22 mouse cellular contexts compared by ENCODE assay signal in genomic region chr11:42900024-42900423, GRCm38 (mm10).
DNase-seq lines count a peak whose midpoint lies in the region; ATAC-seq lines count a peak whose summit lies in the region.
"Had no signal": no experiment of that assay in that cellular context is flagged by ENCODE, and none has a peak within 500 bp of the region (broad histone marks: within the 10 kb centered on the region; RNA-seq: fewer than 3 reads in every experiment).

No protein-coding gene starts in this region.

- intact Hi-C loops in heart, postnatal 25 days (cut with DNase I): no loop called here

- no peak overlapping the region for H3K9ac ChIP-seq in heart, embryonic 15.5 days
- no peak overlapping the region for H3K9ac ChIP-seq in heart, embryonic 12.5 days
- H3K9ac ChIP-seq in midbrain, embryonic 11.5 days (ENCODE audit: low read length): no peak overlapping the region
- H3K9ac ChIP-seq in midbrain, embryonic 12.5 days (replicated peaks): no peak overlapping the region
- no peak overlapping the region for H3K9ac ChIP-seq in midbrain, embryonic 15.5 days

- no peaks in the 10 kb centered on the region for H3K27me3 ChIP-seq in heart, embryonic 15.5 days
- no peaks in the 10 kb centered on the region for H3K27me3 ChIP-seq in heart, embryonic 12.5 days (replicated peaks)
- H3K27me3 ChIP-seq in midbrain, embryonic 11.5 days (ENCODE audit: control insufficient read depth, insufficient read depth, low read length): no peaks in the 10 kb centered on the region
- no peaks in the 10 kb centered on the region for H3K27me3 ChIP-seq in midbrain, embryonic 10.5 days (ENCODE audit: low read depth, poor library complexity, severe bottlenecking)
- H3K27me3 ChIP-seq in midbrain, embryonic 12.5 days: no peaks in the 10 kb centered on the region
- H3K27me3 ChIP-seq in midbrain, embryonic 15.5 days (replicated peaks): no peaks in the 10 kb centered on the region
- H3K27me3 ChIP-seq: CH12.LX, Patski had no signal

- WGBS in heart, embryonic 15.5 days: 83% methylated on average over 4 of the region's 4 CpGs
- WGBS in heart, embryonic 12.5 days: 84% methylated on average over 4 of the region's 4 CpGs
- 95% methylated on average over 4 of the region's 4 CpGs for WGBS in midbrain, embryonic 11.5 days
- WGBS in midbrain, embryonic 10.5 days: 89% methylated on average over 4 of the region's 4 CpGs
- WGBS in midbrain, embryonic 12.5 days: 88% methylated on average over 4 of the region's 4 CpGs
- WGBS in midbrain, embryonic 15.5 days: 93% methylated on average over 4 of the region's 4 CpGs

- H3K9me3 ChIP-seq in heart, embryonic 15.5 days (replicated peaks): no peaks in the 10 kb centered on the region
- no peaks in the 10 kb centered on the region for H3K9me3 ChIP-seq in heart, embryonic 12.5 days (replicated peaks)
- no peaks in the 10 kb centered on the region for H3K9me3 ChIP-seq in midbrain, embryonic 11.5 days (ENCODE audit: control insufficient read depth, low read length)
- no peaks in the 10 kb centered on the region for H3K9me3 ChIP-seq in midbrain, embryonic 10.5 days (replicated peaks)
- H3K9me3 ChIP-seq in midbrain, embryonic 12.5 days: no peaks in the 10 kb centered on the region
- H3K9me3 ChIP-seq in midbrain, embryonic 15.5 days: no peaks in the 10 kb centered on the region

- no peak overlapping the region for H3K27ac ChIP-seq in heart, embryonic 15.5 days
- H3K27ac ChIP-seq in heart, embryonic 12.5 days (ENCODE audit: poor library complexity, severe bottlenecking): no peak overlapping the region
- no peak overlapping the region for H3K27ac ChIP-seq in midbrain, embryonic 11.5 days (ENCODE audit: low read depth, low read length)
- H3K27ac ChIP-seq in midbrain, embryonic 10.5 days (replicated peaks): no peak overlapping the region
- no peak overlapping the region for H3K27ac ChIP-seq in midbrain, embryonic 12.5 days (replicated peaks)
- H3K27ac ChIP-seq in midbrain, embryonic 15.5 days: no peak overlapping the region

- H3K4me1 ChIP-seq in heart, embryonic 15.5 days (replicated peaks): no peaks in the 10 kb centered on the region
- H3K4me1 ChIP-seq in heart, embryonic 12.5 days (replicated peaks): no peaks in the 10 kb centered on the region
- H3K4me1 ChIP-seq in midbrain, embryonic 11.5 days (ENCODE audit: control insufficient read depth, insufficient read depth, low read length): no peaks in the 10 kb centered on the region
- no peaks in the 10 kb centered on the region for H3K4me1 ChIP-seq in midbrain, embryonic 10.5 days
- H3K4me1 ChIP-seq in midbrain, embryonic 12.5 days: no peaks in the 10 kb centered on the region
- no peaks in the 10 kb centered on the region for H3K4me1 ChIP-seq in midbrain, embryonic 15.5 days

- DNase-seq in heart, adult 11 months: peak; percentile 73
- no peak for DNase-seq in heart, postnatal 25 days (ENCODE audit: low spot score)
- no peak for DNase-seq in midbrain, embryonic 11.5 days (ENCODE audit: low spot score, missing footprints)
- no peak for DNase-seq in midbrain, embryonic 10.5 days (ENCODE audit: low spot score)
- DNase-seq: adrenal gland, adult 2 months; adrenal gland, adult 8-10 months; adrenal gland, postnatal 10 days; adrenal gland, postnatal 14 days; adrenal gland, postnatal 25 days; adrenal gland, postnatal 36 days; B cell, adult 2 months; cerebellum, adult 11 months; cerebellum, adult 11-12 months had no signal

- H3K4me3 ChIP-seq in heart, embryonic 15.5 days: no peak overlapping the region
- no peak overlapping the region for H3K4me3 ChIP-seq in heart, embryonic 12.5 days
- no peak overlapping the region for H3K4me3 ChIP-seq in midbrain, embryonic 11.5 days (ENCODE audit: low read depth, low read length)
- no peak overlapping the region for H3K4me3 ChIP-seq in midbrain, embryonic 10.5 days
- no peak overlapping the region for H3K4me3 ChIP-seq in midbrain, embryonic 12.5 days
- H3K4me3 ChIP-seq in midbrain, embryonic 15.5 days: no peak overlapping the region

- no peak overlapping the region for H3K4me2 ChIP-seq in heart, embryonic 15.5 days
- no peak overlapping the region for H3K4me2 ChIP-seq in heart, embryonic 12.5 days
- H3K4me2 ChIP-seq in midbrain, embryonic 11.5 days: no peak overlapping the region
- H3K4me2 ChIP-seq in midbrain, embryonic 12.5 days (replicated peaks): no peak overlapping the region
- no peak overlapping the region for H3K4me2 ChIP-seq in midbrain, embryonic 15.5 days

- 0 out of 2 replicates have a peak, but pooled peaks have one; percentile 18 for ATAC-seq in heart, embryonic 15.5 days (replicated peaks; ENCODE audit: insufficient number of reproducible peaks, insufficient read depth, low FRiP score, low read depth)
- ATAC-seq in heart, embryonic 12.5 days (ENCODE audit: insufficient number of reproducible peaks, low FRiP score): no peak
- 0 out of 2 replicates have a peak, but pooled peaks have one; percentile 52 for ATAC-seq in midbrain, embryonic 11.5 days (ENCODE audit: low FRiP score)
- ATAC-seq in midbrain, embryonic 12.5 days (ENCODE audit: low FRiP score, low read depth): 0 out of 2 replicates have a peak, but pooled peaks have one; percentile 34
- no peak for ATAC-seq in midbrain, embryonic 15.5 days (replicated peaks)
- ATAC-seq: activated CD4-positive, CD25-positive, alpha-beta regulatory T cell, adult 4 months; CD4-positive, CD25-positive, alpha-beta regulatory T cell, adult 4 months; Patski had no signal

- H3K36me3 ChIP-seq in heart, embryonic 15.5 days: no peaks in the 10 kb centered on the region
- H3K36me3 ChIP-seq in heart, embryonic 12.5 days: no peaks in the 10 kb centered on the region
- H3K36me3 ChIP-seq in midbrain, embryonic 11.5 days (ENCODE audit: control insufficient read depth, insufficient read depth, low read length): no peaks in the 10 kb centered on the region
- no peaks in the 10 kb centered on the region for H3K36me3 ChIP-seq in midbrain, embryonic 10.5 days
- no peaks in the 10 kb centered on the region for H3K36me3 ChIP-seq in midbrain, embryonic 12.5 days
- no peaks in the 10 kb centered on the region for H3K36me3 ChIP-seq in midbrain, embryonic 15.5 days (replicated peaks)
- H3K36me3 ChIP-seq: G1E had no signal

Comparison
In these comparisons a context has a peak if more than half of its experiments do, and no peak if none do; other contexts are left out.
1. ATAC-seq: peak in heart, embryonic 15.5 days (single experiment), midbrain, embryonic 11.5 days (single experiment) and midbrain, embryonic 12.5 days (single experiment); none in heart, embryonic 12.5 days (single experiment) and midbrain, embryonic 15.5 days (single experiment).